Mouse (Mus musculus): ENCODE results near the gene Wdr45b.

GRCm38 (mm10) chr11:121378644-121379043 lies 24.4 kb upstream of the Wdr45b start:
- TF ChIP-seq CTCF (IDR thresholded peaks at IDR 0.05; ENCODE audit: borderline replicate concordance, control insufficient read depth, extremely low read depth, insufficient read depth, low read length, poor library complexity) (no peak), POLR2A (IDR thresholded peaks at IDR 0.05; ENCODE audit: control insufficient read depth, extremely low read depth, insufficient read depth, low read length, poor library complexity) (no peak)

Data from thymus, adult 2 months (tissue).